Mouse (Mus musculus): ENCODE results near the gene Acer3.

The Acer3 gene

GRCm38 (mm10) chr7:98332678-98333397, 11.8 kb upstream of the Acer3 start:
- no peak for DNase-seq (ENCODE audit: low spot score)

GRCm38 (mm10) chr7:98331932-98332331, 10.9 kb upstream of the Acer3 start:
- no peak for DNase-seq (ENCODE audit: low spot score)

GRCm38 (mm10) chr7:98330375-98331002, 9.5 kb upstream of the Acer3 start:
- no peak for DNase-seq (ENCODE audit: low spot score)

GRCm38 (mm10) chr7:98329651-98330374, 8.8 kb upstream of the Acer3 start:
- DNase-seq (ENCODE audit: low spot score) = no peak

GRCm38 (mm10) chr7:98328311-98328710, 7.3 kb upstream of the Acer3 start:
- no peak for DNase-seq (ENCODE audit: low spot score)

GRCm38 (mm10) chr7:98326051-98326450, 5.0 kb upstream of the Acer3 start:
- DNase-seq (ENCODE audit: low spot score) = no peak

GRCm38 (mm10) chr7:98324228-98324627, 3.2 kb upstream of the Acer3 start:
- DNase-seq (ENCODE audit: low spot score) = no peak

- DNase-seq (ENCODE audit: low spot score) = no peak
These were observed 2.4 kb upstream of the Acer3 start for GRCm38 (mm10) chr7:98323288-98324019.

GRCm38 (mm10) chr7:98322415-98322814, 1.4 kb upstream of the Acer3 start:
- no peak for DNase-seq (ENCODE audit: low spot score)

- DNase-seq (ENCODE audit: low spot score) = no peak
These were observed 927 bp downstream of the Acer3 start for GRCm38 (mm10) chr7:98320006-98320556.

GRCm38 (mm10) chr7:98316568-98316967, 4.4 kb downstream of the Acer3 start:
- no peak for DNase-seq (ENCODE audit: low spot score)

GRCm38 (mm10) chr7:98315087-98315486, 5.9 kb downstream of the Acer3 start:
- DNase-seq (ENCODE audit: low spot score) = no peak

- no peak for DNase-seq (ENCODE audit: low spot score)
These were observed 8.7 kb downstream of the Acer3 start for GRCm38 (mm10) chr7:98312185-98312920.

- no peak for DNase-seq (ENCODE audit: low spot score)
These were observed 10.7 kb downstream of the Acer3 start for GRCm38 (mm10) chr7:98310266-98310665.

- peak; percentile 89 for DNase-seq (ENCODE audit: low spot score)
These were observed 11.6 kb downstream of the Acer3 start for GRCm38 (mm10) chr7:98309219-98310030.

GRCm38 (mm10) chr7:98308607-98309218, 12.3 kb downstream of the Acer3 start:
- no peak for DNase-seq (ENCODE audit: low spot score)

GRCm38 (mm10) chr7:98307921-98308606, 12.9 kb downstream of the Acer3 start:
- DNase-seq (ENCODE audit: low spot score) = no peak

GRCm38 (mm10) chr7:98307411-98307810, 13.6 kb downstream of the Acer3 start:
- no peak for DNase-seq (ENCODE audit: low spot score)

GRCm38 (mm10) chr7:98292901-98293300, 28.1 kb downstream of the Acer3 start:
- DNase-seq (ENCODE audit: low spot score) = no peak

All from T-cell, adult 2 months (primary cell).